8 mouse cellular contexts compared by ENCODE assay signal in genomic region chr6:120666761-120667421, GRCm38 (mm10). TPM values are rescaled to one million over a fixed set of nuclear protein-coding genes. Genes with fewer than 3 reads are reported as not detected.
DNase-seq lines count a peak whose midpoint lies in the region; ATAC-seq lines count a peak whose summit lies in the region.

No protein-coding gene starts in this region.

- H3K27ac ChIP-seq in hindbrain, embryonic 11.5 days (ENCODE audit: low read depth, low read length): peak overlapping the region; percentile 100

- H3K27me3 ChIP-seq in hindbrain, embryonic 11.5 days (ENCODE audit: control insufficient read depth, insufficient read depth, low read length): no peaks in the 10 kb centered on the region

- H3K4me2 ChIP-seq in hindbrain, embryonic 11.5 days (replicated peaks; ENCODE audit: low read depth, low read length): peak overlapping the region; percentile 74

- under 1% methylated on average over 62 of the region's 87 CpGs for WGBS in hindbrain, embryonic 11.5 days

- peak overlapping the region; percentile 90 for H3K4me3 ChIP-seq in hindbrain, embryonic 11.5 days (ENCODE audit: low read depth, low read length)

- H3K9me3 ChIP-seq in hindbrain, embryonic 11.5 days (ENCODE audit: control insufficient read depth, low read length): no peaks in the 10 kb centered on the region

- peak; percentile 56 to 89 for DNase-seq in adrenal gland, adult (ENCODE audit: inconsistent age in 2 of 2, low spot score in 1 of 2)
- DNase-seq in cerebellum, postnatal 10 days: peak; percentile 73 to 78
- peak; percentile 7 to 41 for DNase-seq in frontal cortex, postnatal 10 days (ENCODE audit: low spot score in 2 of 2)
- peak; percentile 78 for DNase-seq in hindbrain, embryonic 11.5 days (ENCODE audit: low spot score)
- peak; percentile 37 to 52 for DNase-seq in layer of hippocampus, postnatal 14 days (ENCODE audit: low spot score in 2 of 2)
- peak; percentile 18 for DNase-seq in lung, postnatal 25 days (ENCODE audit: low spot score)
- peak; percentile 36 for DNase-seq in right cerebral cortex, postnatal 4 days

- no peaks in the 10 kb centered on the region for H3K4me1 ChIP-seq in hindbrain, embryonic 11.5 days (replicated peaks; ENCODE audit: control insufficient read depth, insufficient read depth, low read length)

- H3K36me3 ChIP-seq in hindbrain, embryonic 11.5 days (ENCODE audit: control insufficient read depth, insufficient read depth, low read length): no peaks in the 10 kb centered on the region

- peak overlapping the region; percentile 98 for H3K9ac ChIP-seq in hindbrain, embryonic 11.5 days (ENCODE audit: low read depth, low read length)

- ATAC-seq in hindbrain, embryonic 11.5 days (ENCODE audit: low FRiP score): peak; percentile 57
- ATAC-seq in monocyte, adult 5-6 weeks (replicated peaks; ENCODE audit: insufficient number of reproducible peaks, low FRiP score, low TSS enrichment, poor library complexity, severe bottlenecking): no peak

RNA-seq across cellular contexts. Expression of gene Cecr2, which starts 0.7 kb away (rescaled TPM):
- 18.8 and 27.7 TPM in 2 replicates for polyA plus RNA-seq in hindbrain, embryonic 11.5 days (2014; fragmentation: Nextera tagmentation; extraction: Ambion mirVana)
- total RNA-seq in layer of hippocampus, postnatal 14 days (2021): 10 to 100 TPM in 1 of 2 experiments, 1 to 10 TPM in 1; 8.9 to 12.5 TPM
- 1.5 to 4.0 TPM (median 3.3 TPM) in 3 replicates for total RNA-seq in monocyte, adult 5-6 weeks (2017)

Comparison
In these comparisons a context has a peak if more than half of its experiments do, and no peak if none do; other contexts are left out.
1. DNase-seq: peak in every context shown above with its lines; median percentile 78 in hindbrain, embryonic 11.5 days; 76 in cerebellum, postnatal 10 days; 72 in adrenal gland, adult; 44 in layer of hippocampus, postnatal 14 days; 36 in right cerebral cortex, postnatal 4 days; 24 in frontal cortex, postnatal 10 days; 18 in lung, postnatal 25 days.